Mouse (Mus musculus): ENCODE measurements at regions not wholly inside any gene's neighbourhood (a gene's known extent, or its start where the extent isn't known, plus 50 kb on each side); places are given as distances from the start of the nearest gene placed in this dataset.

DNA sequence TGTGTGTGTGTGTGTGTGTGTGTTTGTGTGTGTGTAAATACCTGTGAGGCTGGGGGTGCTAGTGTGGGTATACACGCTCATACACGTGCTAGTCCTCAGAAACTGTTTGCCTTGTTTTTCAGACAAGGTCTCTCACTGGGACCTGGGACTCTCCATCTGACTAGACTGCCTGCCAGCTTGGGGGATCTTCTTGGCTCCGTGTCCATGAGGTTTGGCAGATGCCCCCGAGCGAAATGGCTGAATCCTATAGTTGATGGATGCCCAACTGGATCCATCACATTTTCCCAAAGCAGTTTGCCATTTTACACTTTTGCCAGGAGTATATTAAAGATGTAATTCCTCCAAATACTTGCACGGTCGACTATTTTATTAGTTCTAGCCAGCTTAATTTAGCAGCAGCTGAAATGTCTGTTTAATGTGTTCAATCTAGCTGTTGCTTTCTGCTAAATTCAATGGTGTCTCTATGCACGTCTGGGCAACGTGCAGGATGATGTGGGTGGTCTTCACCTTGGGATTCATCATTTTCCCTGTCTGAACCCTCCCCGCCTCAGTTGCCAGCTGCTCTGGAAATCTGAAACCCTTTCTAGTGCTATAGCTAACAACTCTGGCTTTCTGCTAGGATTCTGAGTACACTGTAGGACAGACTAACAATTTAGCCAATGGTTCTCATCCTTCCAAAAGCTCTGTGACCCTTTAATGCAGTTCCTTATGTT lies 213.3 kb upstream of the Lrig3 start:
- Histone ChIP-seq H3K4me3 (ENCODE audit: insufficient read depth, low read depth, low read length) (no peak overlapping the region), H3K27ac (ENCODE audit: insufficient read depth, low read depth, low read length) (no peak overlapping the region), H3K4me1 (ENCODE audit: control insufficient read depth, insufficient read depth, low read length) (no peaks in the 10 kb centered on the region)
- TF ChIP-seq CTCF (IDR thresholded peaks at IDR 0.05; ENCODE audit: insufficient read depth, low read depth, low read length) (no peak), POLR2A (IDR thresholded peaks at IDR 0.05; ENCODE audit: insufficient read depth, low read depth, low read length) (no peak)
- WGBS: 72% methylated on average over 10 of the region's 10 CpGs

- H3K27ac ChIP-seq (ENCODE audit: insufficient read depth, low read depth, low read length): no peak overlapping the region
- 95% methylated on average over 3 of the region's 3 CpGs for WGBS
- no peak overlapping the region for H3K4me3 ChIP-seq (ENCODE audit: insufficient read depth, low read depth, low read length)
- H3K4me1 ChIP-seq (ENCODE audit: control insufficient read depth, insufficient read depth, low read length): no peaks in the 10 kb centered on the region
- TF ChIP-seq POLR2A (IDR thresholded peaks at IDR 0.05; ENCODE audit: insufficient read depth, low read depth, low read length) (no peak), CTCF (IDR thresholded peaks at IDR 0.05; ENCODE audit: insufficient read depth, low read depth, low read length) (no peak)
These were observed 206.8 kb upstream of the Lrig3 start for GRCm38 (mm10) chr10:125759171-125759570.

GRCm38 (mm10) chr10:125762367-125763068 lies 203.4 kb upstream of the Lrig3 start:
- H3K4me3 ChIP-seq (ENCODE audit: insufficient read depth, low read depth, low read length): no peak overlapping the region
- 44% methylated on average over 16 of the region's 16 CpGs for WGBS
- no peaks in the 10 kb centered on the region for H3K4me1 ChIP-seq (ENCODE audit: control insufficient read depth, insufficient read depth, low read length)
- TF ChIP-seq POLR2A (IDR thresholded peaks at IDR 0.05; ENCODE audit: insufficient read depth, low read depth, low read length) (no peak), CTCF (IDR thresholded peaks at IDR 0.05; ENCODE audit: insufficient read depth, low read depth, low read length) (no peak)
- no peak overlapping the region for H3K27ac ChIP-seq (ENCODE audit: insufficient read depth, low read depth, low read length)

- Histone ChIP-seq H3K27ac (ENCODE audit: insufficient read depth, low read depth, low read length) (no peak overlapping the region), H3K4me3 (ENCODE audit: insufficient read depth, low read depth, low read length) (no peak overlapping the region), H3K4me1 (ENCODE audit: control insufficient read depth, insufficient read depth, low read length) (no peaks in the 10 kb centered on the region)
- TF ChIP-seq POLR2A (IDR thresholded peaks at IDR 0.05; ENCODE audit: insufficient read depth, low read depth, low read length): no peak
- no peak for TF ChIP-seq CTCF (IDR thresholded peaks at IDR 0.05; ENCODE audit: insufficient read depth, low read depth, low read length)
- 69% methylated on average over 10 of the region's 10 CpGs for WGBS
These were observed 201.4 kb upstream of the Lrig3 start for GRCm38 (mm10) chr10:125764402-125765102.

- 83% methylated on average over 10 of the region's 10 CpGs for WGBS
- H3K4me1 ChIP-seq (ENCODE audit: control insufficient read depth, insufficient read depth, low read length): no peaks in the 10 kb centered on the region
These were observed 200.7 kb upstream of the Lrig3 start for GRCm38 (mm10) chr10:125765103-125765820.

GRCm38 (mm10) chr10:125768281-125768680 lies 197.7 kb upstream of the Lrig3 start:
- 88% methylated on average over 3 of the region's 3 CpGs for WGBS
- TF ChIP-seq POLR2A (IDR thresholded peaks at IDR 0.05; ENCODE audit: insufficient read depth, low read depth, low read length): no peak
- H3K27ac ChIP-seq (ENCODE audit: insufficient read depth, low read depth, low read length): no peak overlapping the region
- H3K4me1 ChIP-seq (ENCODE audit: control insufficient read depth, insufficient read depth, low read length): no peaks in the 10 kb centered on the region
- no peak overlapping the region for H3K4me3 ChIP-seq (ENCODE audit: insufficient read depth, low read depth, low read length)

More at GRCm38 (mm10) chr10:125765103-125765820, 200.7 kb upstream of the Lrig3 start:
- TF ChIP-seq POLR2A (IDR thresholded peaks at IDR 0.05; ENCODE audit: insufficient read depth, low read depth, low read length): no peak
- no peak for TF ChIP-seq CTCF (IDR thresholded peaks at IDR 0.05; ENCODE audit: insufficient read depth, low read depth, low read length)
- Histone ChIP-seq H3K4me3 (ENCODE audit: insufficient read depth, low read depth, low read length) (no peak overlapping the region), H3K27ac (ENCODE audit: insufficient read depth, low read depth, low read length) (no peak overlapping the region)

DNA sequence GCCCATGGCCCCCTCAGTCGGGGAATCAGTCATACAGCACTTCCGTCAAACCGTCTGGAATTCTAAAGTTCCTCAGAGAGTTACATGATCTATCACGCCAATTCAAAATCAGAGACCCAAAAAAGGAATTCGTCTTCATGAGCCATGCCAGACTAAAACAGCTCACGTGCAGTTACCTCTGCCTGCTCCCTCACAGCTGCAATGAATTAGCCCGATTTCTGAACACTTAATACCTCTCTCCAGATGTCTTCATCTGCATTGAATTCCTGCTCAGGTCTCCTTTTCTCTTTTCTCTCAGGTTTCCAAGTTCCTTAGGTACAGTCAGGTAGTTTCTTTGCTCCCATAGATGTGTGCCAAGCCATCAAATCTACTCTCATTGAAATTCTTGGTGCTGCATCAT lies 192.4 kb upstream of the Lrig3 start:
- Histone ChIP-seq H3K4me1 (ENCODE audit: control insufficient read depth, insufficient read depth, low read length) (no peaks in the 10 kb centered on the region), H3K4me3 (ENCODE audit: insufficient read depth, low read depth, low read length) (no peak overlapping the region), H3K27ac (ENCODE audit: insufficient read depth, low read depth, low read length) (no peak overlapping the region)
- no peak for TF ChIP-seq CTCF (IDR thresholded peaks at IDR 0.05; ENCODE audit: insufficient read depth, low read depth, low read length)
- WGBS: 86% methylated on average over 7 of the region's 7 CpGs

- H3K4me3 ChIP-seq (ENCODE audit: insufficient read depth, low read depth, low read length): no peak overlapping the region
- whole genome bisulfite sequencing: 76% methylated on average over 6 of the region's 6 CpGs
- peaks cover 10% of the 10 kb centered on the region for H3K4me1 ChIP-seq (ENCODE audit: control insufficient read depth, insufficient read depth, low read length)
- no peak for TF ChIP-seq POLR2A (IDR thresholded peaks at IDR 0.05; ENCODE audit: insufficient read depth, low read depth, low read length)
- no peak for TF ChIP-seq CTCF (IDR thresholded peaks at IDR 0.05; ENCODE audit: insufficient read depth, low read depth, low read length)
- no peak overlapping the region for H3K27ac ChIP-seq (ENCODE audit: insufficient read depth, low read depth, low read length)
These were observed 183.5 kb upstream of the Lrig3 start for GRCm38 (mm10) chr10:125782486-125782885.

Data from olfactory bulb, adult 2 months (tissue).